Mouse (Mus musculus) midbrain, embryonic 15.5 days (tissue): ENCODE measurements at regions not wholly inside any gene's neighbourhood (a gene's known extent, or its start where the extent isn't known, plus 50 kb on each side); places are given as distances from the start of the nearest gene placed in this dataset.

Experiments
- ATAC-seq: fragments of 200-750 bp; cut with Nextera tagmentation; replicated peaks from 2 replicates; pipeline ENCODE4 v1.8.0; 2017; ENCODE audit warnings: moderate TSS enrichment
- H3K27ac ChIP-seq: fragments of 300-500 bp; sonication (generic); 2 replicates; pipeline ENCODE4 v1.5.1; 2015; ENCODE audit warnings: mild to moderate bottlenecking, inconsistent platforms
- H3K27me3 ChIP-seq: fragments of 300-500 bp; sonication (generic); replicated peaks from 2 replicates; pipeline ENCODE4 v1.6.1; 2015; ENCODE audit warnings: inconsistent platforms
- H3K36me3 ChIP-seq: fragments of 300-500 bp; sonication (generic); replicated peaks from 2 replicates; pipeline ENCODE4 v1.6.1; 2015; ENCODE audit warnings: inconsistent platforms
- H3K4me1 ChIP-seq: fragments of 300-500 bp; sonication (generic); 2 replicates; pipeline ENCODE4 v1.6.1; 2015; ENCODE audit warnings: inconsistent platforms
- H3K4me2 ChIP-seq: fragments of 300-500 bp; sonication (generic); 2 replicates; pipeline ENCODE4 v1.6.1; 2015; ENCODE audit warnings: inconsistent platforms, mild to moderate bottlenecking, moderate library complexity
- H3K4me3 ChIP-seq: fragments of 300-500 bp; sonication (generic); 2 replicates; pipeline ENCODE4 v1.5.1; 2015; ENCODE audit warnings: mild to moderate bottlenecking, inconsistent platforms
- H3K9ac ChIP-seq: fragments of 300-500 bp; sonication (generic); 2 replicates; pipeline ENCODE4 v1.6.1; 2015; ENCODE audit warnings: mild to moderate bottlenecking, inconsistent platforms
- H3K9me3 ChIP-seq: fragments of 300-500 bp; sonication (generic); 2 replicates; pipeline ENCODE4 v1.6.1; 2016; ENCODE audit warnings: inconsistent platforms
- WGBS: fragments of 180-500 bp; shearing (Covaris S2); methylation state at CpG from one replicate; pipeline ENCODE4 v1.1.7; 2015; ENCODE audit warnings: mixed read lengths; 5-methylcytosine and 5-hydroxymethylcytosine counted together

DNA sequence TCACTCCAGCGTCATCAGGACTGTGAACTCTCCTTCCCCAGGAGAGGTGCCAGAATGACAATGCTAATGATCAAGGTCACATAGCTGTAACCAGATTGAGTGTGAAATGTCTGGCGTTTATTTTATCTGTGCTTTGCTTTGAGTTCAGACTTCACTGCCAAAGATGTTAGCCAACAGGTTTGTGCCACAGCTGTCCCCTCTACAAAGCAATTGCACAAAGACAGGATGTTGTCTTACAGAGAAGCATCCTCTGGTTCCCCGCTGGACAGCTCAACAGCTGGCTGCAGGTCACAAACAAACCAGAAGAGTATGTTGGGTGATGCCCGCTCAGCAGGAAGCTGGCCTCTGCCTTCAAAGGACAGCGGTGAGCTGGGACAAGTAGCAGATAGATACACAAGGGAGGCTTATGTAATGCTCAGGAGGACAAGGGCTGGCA, 169.5 kb downstream of the Fam43a start:
- H3K27ac ChIP-seq: no peak overlapping the region
- H3K36me3 ChIP-seq: no peaks in the 10 kb centered on the region
- no peak overlapping the region for H3K9ac ChIP-seq
- H3K4me3 ChIP-seq: no peak overlapping the region
- ATAC-seq: no peak
- H3K4me2 ChIP-seq: no peak overlapping the region
- H3K4me1 ChIP-seq: no peaks in the 10 kb centered on the region
- 31% methylated on average over 5 of the region's 5 CpGs for WGBS
- no peaks in the 10 kb centered on the region for H3K27me3 ChIP-seq
- H3K9me3 ChIP-seq: no peaks in the 10 kb centered on the region

- Histone ChIP-seq H3K27me3 (no peaks in the 10 kb centered on the region), H3K36me3 (no peaks in the 10 kb centered on the region), H3K27ac (no peak overlapping the region), H3K4me3 (no peak overlapping the region), H3K9ac (no peak overlapping the region), H3K9me3 (no peaks in the 10 kb centered on the region), H3K4me1 (no peaks in the 10 kb centered on the region), H3K4me2 (no peak overlapping the region)
- ATAC-seq: no peak
- 49% methylated on average over 11 of the region's 11 CpGs for WGBS
Observed at GRCm38 (mm10) chr16:30769467-30769866, 169.9 kb downstream of the Fam43a start.

- Histone ChIP-seq H3K27ac (no peak overlapping the region), H3K4me3 (no peak overlapping the region), H3K4me2 (no peak overlapping the region), H3K36me3 (no peaks in the 10 kb centered on the region), H3K9ac (no peak overlapping the region), H3K9me3 (no peaks in the 10 kb centered on the region), H3K4me1 (peaks cover 11% of the 10 kb centered on the region), H3K27me3 (no peaks in the 10 kb centered on the region)
- WGBS: 76% methylated on average over 3 of the region's 3 CpGs
- no peak for ATAC-seq
Observed at GRCm38 (mm10) chr16:30772802-30773201, 173.3 kb downstream of the Fam43a start.

DNA sequence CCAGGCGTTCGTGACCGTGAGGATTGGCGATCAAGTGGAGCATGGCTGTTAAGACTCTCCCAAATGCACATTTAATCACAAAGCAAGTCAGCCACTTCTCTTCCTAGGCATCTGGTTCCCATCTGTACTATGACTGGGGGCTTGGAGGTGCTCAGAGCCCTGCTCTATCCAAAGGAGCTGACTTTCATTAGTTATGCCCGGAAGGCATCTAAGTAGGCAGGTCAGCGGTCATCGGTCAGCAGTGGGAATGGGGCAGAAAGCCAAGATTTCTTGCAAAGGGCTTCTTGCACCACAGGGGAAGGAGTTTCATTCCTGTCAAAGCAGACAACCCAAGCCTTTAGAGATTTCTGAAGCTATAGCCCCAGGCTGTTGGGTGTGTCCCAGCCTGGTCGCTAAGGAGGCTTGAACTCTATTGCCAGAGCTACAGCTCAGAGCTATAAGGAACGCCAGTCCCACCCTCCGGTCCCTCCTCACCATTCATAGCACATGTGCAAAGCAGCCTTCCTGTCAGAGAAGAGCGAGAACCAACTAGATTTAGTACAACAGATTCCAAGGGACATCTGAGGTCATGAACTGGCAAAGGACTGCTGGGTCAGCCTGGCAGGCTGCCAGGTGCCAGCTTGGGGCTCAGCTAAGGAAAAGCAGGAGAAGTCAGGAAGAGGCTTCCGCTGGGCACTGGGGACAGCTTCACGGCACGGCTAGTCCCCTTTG, 175.6 kb downstream of the Fam43a start:
- WGBS: 67% methylated on average over 14 of the region's 14 CpGs

DNA sequence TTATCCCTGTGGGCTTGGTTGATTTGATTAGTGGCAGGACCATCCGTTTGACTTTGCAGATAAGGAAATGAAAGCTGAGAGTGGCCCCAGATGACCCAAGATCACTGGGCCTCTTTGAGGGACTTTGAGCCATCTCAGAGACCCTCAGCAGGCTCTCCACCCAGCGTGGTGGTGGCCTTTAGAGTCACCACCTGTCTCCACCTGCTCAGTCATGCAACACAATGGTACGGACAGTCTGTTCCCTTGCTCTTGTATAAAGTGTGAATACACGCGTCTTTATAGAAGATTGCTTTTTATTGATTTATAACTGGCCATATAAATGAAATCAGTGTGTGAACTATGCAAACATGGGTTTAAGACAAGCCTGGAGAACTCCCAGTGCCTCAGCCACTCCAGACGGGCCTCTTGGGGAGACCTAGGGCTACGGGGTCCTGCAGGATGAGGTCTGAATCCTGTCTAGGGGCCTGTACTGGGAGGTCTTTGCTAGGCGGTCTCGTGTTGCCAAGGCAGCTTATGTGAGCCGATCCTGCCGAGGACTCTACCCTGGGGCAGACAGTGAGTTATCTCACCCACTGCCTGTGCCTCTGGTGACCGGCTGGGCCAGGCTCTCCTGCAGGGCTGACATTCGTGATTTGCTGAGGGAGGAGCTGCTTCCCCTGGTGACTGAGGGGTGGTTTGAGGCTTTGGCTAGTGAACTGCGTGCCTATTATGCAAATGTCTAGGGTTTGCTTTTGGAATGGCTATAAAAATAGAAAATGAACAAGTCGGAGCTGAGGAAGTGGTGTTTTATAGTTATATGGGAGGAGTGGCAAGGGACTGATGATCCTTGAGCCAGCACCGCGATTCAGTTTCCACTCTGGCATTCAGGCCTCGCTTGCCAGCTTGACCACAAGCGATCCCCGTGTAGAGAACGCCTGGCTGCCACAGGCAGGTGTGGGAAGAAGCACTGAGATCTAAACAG, 176.5 kb downstream of the Fam43a start:
- 60% methylated on average over 21 of the region's 21 CpGs for WGBS
- no peak overlapping the region for H3K4me2 ChIP-seq
- H3K9ac ChIP-seq: no peak overlapping the region
- no peaks in the 10 kb centered on the region for H3K27me3 ChIP-seq
- no peaks in the 10 kb centered on the region for H3K36me3 ChIP-seq
- peaks cover 11% of the 10 kb centered on the region for H3K4me1 ChIP-seq
- no peak for ATAC-seq
- no peak overlapping the region for H3K4me3 ChIP-seq
- H3K9me3 ChIP-seq: no peaks in the 10 kb centered on the region
- no peak overlapping the region for H3K27ac ChIP-seq

More for the DNA sequence above, 175.6 kb downstream of the Fam43a start:
- no peaks in the 10 kb centered on the region for H3K27me3 ChIP-seq
- H3K36me3 ChIP-seq: no peaks in the 10 kb centered on the region
- H3K9ac ChIP-seq: no peak overlapping the region
- ATAC-seq: no peak
- no peak overlapping the region for H3K4me2 ChIP-seq
- H3K27ac ChIP-seq: no peak overlapping the region
- H3K4me3 ChIP-seq: no peak overlapping the region
- H3K4me1 ChIP-seq: peaks cover 11% of the 10 kb centered on the region
- no peaks in the 10 kb centered on the region for H3K9me3 ChIP-seq

DNA sequence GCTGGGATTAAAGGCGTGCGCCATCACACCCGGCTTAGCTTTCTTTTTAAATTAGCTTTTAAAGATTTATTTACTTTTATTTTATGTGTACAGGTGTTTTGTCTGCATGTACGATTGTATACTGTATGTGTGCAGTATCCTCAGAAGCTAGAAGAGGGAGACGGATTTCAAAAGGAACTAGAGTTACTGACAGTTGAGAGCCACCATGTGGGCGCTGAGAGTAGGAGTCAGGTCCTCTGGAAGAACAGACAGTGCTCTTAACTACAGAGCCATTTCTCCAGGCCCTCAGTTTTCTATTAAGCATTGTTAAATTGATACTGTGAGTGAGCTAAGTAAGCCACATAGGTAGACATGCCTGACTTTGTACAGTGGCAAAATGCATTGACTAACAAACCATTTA, 177.9 kb downstream of the Fam43a start:
- Histone ChIP-seq H3K9ac (no peak overlapping the region), H3K36me3 (no peaks in the 10 kb centered on the region), H3K9me3 (no peaks in the 10 kb centered on the region), H3K4me2 (no peak overlapping the region), H3K27me3 (no peaks in the 10 kb centered on the region), H3K4me1 (peaks cover 11% of the 10 kb centered on the region), H3K27ac (no peak overlapping the region), H3K4me3 (no peak overlapping the region)
- no peak for ATAC-seq
- 86% methylated on average over 6 of the region's 6 CpGs for WGBS

- WGBS: 58% methylated on average over 7 of the region's 7 CpGs
- ATAC-seq: no peak
Observed at GRCm38 (mm10) chr16:30778078-30778477, 178.6 kb downstream of the Fam43a start.

DNA sequence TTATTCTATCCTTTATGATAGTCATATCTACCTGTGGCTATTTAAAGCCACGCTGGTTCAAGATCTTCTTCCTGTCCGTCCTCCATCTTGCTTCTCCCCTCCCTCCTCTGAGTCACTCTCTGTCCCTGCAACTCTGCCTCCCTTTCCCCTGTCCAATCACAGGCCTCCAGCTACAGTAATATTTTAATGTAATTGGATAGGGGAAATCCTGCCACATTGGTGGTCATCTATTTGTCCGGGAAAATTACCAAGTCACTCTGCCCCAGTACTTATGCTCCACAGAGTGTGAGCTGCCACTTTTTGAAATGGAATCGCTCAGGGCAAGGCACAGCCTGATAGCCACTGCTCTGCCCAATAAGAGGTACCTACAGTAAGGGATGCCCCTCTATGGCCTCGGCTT, 179.4 kb downstream of the Fam43a start:
- Histone ChIP-seq H3K27me3 (no peaks in the 10 kb centered on the region), H3K4me3 (no peak overlapping the region), H3K27ac (no peak overlapping the region), H3K4me1 (peaks cover 11% of the 10 kb centered on the region), H3K9ac (no peak overlapping the region), H3K4me2 (no peak overlapping the region), H3K36me3 (no peaks in the 10 kb centered on the region), H3K9me3 (no peaks in the 10 kb centered on the region)
- no peak for ATAC-seq
- WGBS: 79% methylated on average over 5 of the region's 5 CpGs

More at GRCm38 (mm10) chr16:30778078-30778477, 178.6 kb downstream of the Fam43a start:
- Histone ChIP-seq H3K9ac (no peak overlapping the region), H3K4me1 (peaks cover 11% of the 10 kb centered on the region), H3K27me3 (no peaks in the 10 kb centered on the region), H3K27ac (no peak overlapping the region), H3K4me2 (no peak overlapping the region), H3K36me3 (no peaks in the 10 kb centered on the region), H3K4me3 (no peak overlapping the region), H3K9me3 (no peaks in the 10 kb centered on the region)

- no peaks in the 10 kb centered on the region for H3K36me3 ChIP-seq
- H3K27me3 ChIP-seq: no peaks in the 10 kb centered on the region
- WGBS: 93% methylated on average over 5 of the region's 5 CpGs
- no peak overlapping the region for H3K4me3 ChIP-seq
- no peak for ATAC-seq
- no peak overlapping the region for H3K27ac ChIP-seq
- H3K9ac ChIP-seq: no peak overlapping the region
- no peaks in the 10 kb centered on the region for H3K9me3 ChIP-seq
- H3K4me2 ChIP-seq: no peak overlapping the region
- H3K4me1 ChIP-seq: no peaks in the 10 kb centered on the region
Observed at GRCm38 (mm10) chr16:30784261-30784660, 184.7 kb downstream of the Fam43a start.

GRCm38 (mm10) chr16:30784949-30785348, 185.4 kb downstream of the Fam43a start:
- 93% methylated on average over 1 of the region's 1 CpGs for WGBS
- Histone ChIP-seq H3K4me3 (no peak overlapping the region), H3K9ac (no peak overlapping the region), H3K4me1 (no peaks in the 10 kb centered on the region), H3K27ac (no peak overlapping the region), H3K36me3 (no peaks in the 10 kb centered on the region), H3K4me2 (no peak overlapping the region), H3K9me3 (no peaks in the 10 kb centered on the region), H3K27me3 (no peaks in the 10 kb centered on the region)
- ATAC-seq: no peak

DNA sequence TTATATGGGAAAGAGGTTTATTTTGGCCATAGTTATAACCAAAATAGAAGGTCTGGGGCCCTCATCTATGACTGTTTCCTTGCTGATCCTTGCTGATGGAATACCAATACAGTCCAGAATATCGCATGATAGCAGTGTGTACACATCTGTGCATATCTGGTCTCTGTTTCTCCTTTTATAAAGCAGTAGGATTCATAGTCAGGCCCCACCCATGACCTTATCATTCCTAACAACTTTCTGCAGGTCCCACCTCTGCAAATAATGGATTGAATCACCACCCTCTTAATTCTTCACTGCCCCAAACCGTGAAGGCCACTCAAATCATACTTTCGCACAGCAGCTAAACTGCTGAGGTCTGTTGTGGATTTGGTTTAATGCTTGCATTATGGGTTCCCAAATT, 186.5 kb downstream of the Fam43a start:
- Histone ChIP-seq H3K27ac (no peak overlapping the region), H3K36me3 (no peaks in the 10 kb centered on the region), H3K4me1 (peaks cover 11% of the 10 kb centered on the region), H3K9ac (no peak overlapping the region), H3K4me2 (no peak overlapping the region), H3K27me3 (no peaks in the 10 kb centered on the region), H3K4me3 (no peak overlapping the region), H3K9me3 (no peaks in the 10 kb centered on the region)
- 94% methylated on average over 3 of the region's 3 CpGs for WGBS
- no peak for ATAC-seq

DNA sequence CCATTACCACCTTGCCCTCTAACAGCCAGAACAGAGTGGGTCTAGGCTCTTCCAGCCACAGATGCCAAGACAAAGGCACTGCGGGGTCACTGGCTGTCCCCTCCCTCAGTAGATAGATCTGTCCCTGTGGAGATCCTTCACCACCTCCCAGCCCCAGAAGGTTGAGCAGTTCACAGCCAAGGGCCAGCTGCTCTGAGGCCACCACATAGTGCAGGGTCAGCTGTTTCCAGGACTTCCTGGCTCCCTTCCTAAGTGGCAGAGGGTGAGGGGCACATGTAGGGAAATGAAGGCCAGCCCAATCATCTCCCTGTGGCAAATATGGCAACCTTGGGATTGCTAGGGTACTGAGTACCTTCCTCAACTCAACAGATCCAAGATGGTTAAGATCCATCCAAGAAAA, 187.8 kb downstream of the Fam43a start:
- no peaks in the 10 kb centered on the region for H3K36me3 ChIP-seq
- H3K4me3 ChIP-seq: no peak overlapping the region
- H3K4me1 ChIP-seq: peaks cover 15% of the 10 kb centered on the region
- ATAC-seq: no peak
- no peak overlapping the region for H3K4me2 ChIP-seq
- no peak overlapping the region for H3K9ac ChIP-seq
- no peaks in the 10 kb centered on the region for H3K9me3 ChIP-seq
- H3K27ac ChIP-seq: no peak overlapping the region
- WGBS: 84% methylated on average over 1 of the region's 1 CpGs
- H3K27me3 ChIP-seq: no peaks in the 10 kb centered on the region
